Mouse (Mus musculus): ENCODE data around the gene Cyp2j7. TPM values are rescaled to one million over a fixed set of nuclear protein-coding genes. Genes with fewer than 3 reads are reported as not detected.
"Not testable (repeated sequence)": the region's sequence is repeated elsewhere in the genome, so short reads cannot be mapped to it uniquely, and the experiment has no call there.

Cyp2j7 gene
- polyA plus RNA-seq (2014; fragmentation: Nextera tagmentation; extraction: Ambion mirVana) = not detected in 2 replicates

GRCm38 (mm10) chr4:96236559-96236958 is at the start of gene Cyp2j7:
Cyp2j7 (minus strand) TSS chr4:96236659.
- Histone ChIP-seq H3K9ac (replicated peaks; ENCODE audit: low read depth, low read length) (no peak within 1 kb of the TSS), H3K27me3 (ENCODE audit: control insufficient read depth, insufficient read depth, low read length) (no peaks in the 10 kb centered on the region), H3K4me2 (ENCODE audit: low read depth, low read length) (no peak within 1 kb of the TSS), H3K36me3 (ENCODE audit: control insufficient read depth, insufficient read depth, low read length) (no peaks in the 10 kb centered on the region), H3K9me3 (ENCODE audit: control insufficient read depth, low read length) (no peaks in the 10 kb centered on the region), H3K4me1 (ENCODE audit: control insufficient read depth, insufficient read depth, low read length) (no peaks in the 10 kb centered on the region), H3K27ac (ENCODE audit: low read depth, low read length) (no peak within 1 kb of the TSS), H3K4me3 (ENCODE audit: low read depth, low read length) (no peak within 1 kb of the TSS)
- 89% methylated on average over 3 of the region's 3 CpGs for whole genome bisulfite sequencing
- ATAC-seq (ENCODE audit: low read depth) = no peak

- not testable (repeated sequence) for ATAC-seq (ENCODE audit: low read depth); H3K36me3 ChIP-seq (ENCODE audit: control insufficient read depth, insufficient read depth, low read length)
Observed at GRCm38 (mm10) chr4:96276896-96277295, 40.4 kb upstream of the Cyp2j7 start.

GRCm38 (mm10) chr4:96273907-96274306 is 37.4 kb upstream of the Cyp2j7 start:
- ATAC-seq (ENCODE audit: low read depth) = peak; percentile 79; the same call in 1 of the 2 replicates
- no peaks in the 10 kb centered on the region for H3K36me3 ChIP-seq (ENCODE audit: control insufficient read depth, insufficient read depth, low read length)
- H3K9me3 ChIP-seq (ENCODE audit: control insufficient read depth, low read length) = no peaks in the 10 kb centered on the region

More at GRCm38 (mm10) chr4:96276896-96277295, 40.4 kb upstream of the Cyp2j7 start:
- not testable (repeated sequence) for H3K4me1 ChIP-seq (ENCODE audit: control insufficient read depth, insufficient read depth, low read length); H3K4me3 ChIP-seq (ENCODE audit: low read depth, low read length); H3K27me3 ChIP-seq (ENCODE audit: control insufficient read depth, insufficient read depth, low read length); H3K9ac ChIP-seq (replicated peaks; ENCODE audit: low read depth, low read length); H3K27ac ChIP-seq (ENCODE audit: low read depth, low read length); H3K4me2 ChIP-seq (ENCODE audit: low read depth, low read length); H3K9me3 ChIP-seq (ENCODE audit: control insufficient read depth, low read length)
- 73% methylated on average over 1 of the region's 1 CpGs for WGBS

DNA sequence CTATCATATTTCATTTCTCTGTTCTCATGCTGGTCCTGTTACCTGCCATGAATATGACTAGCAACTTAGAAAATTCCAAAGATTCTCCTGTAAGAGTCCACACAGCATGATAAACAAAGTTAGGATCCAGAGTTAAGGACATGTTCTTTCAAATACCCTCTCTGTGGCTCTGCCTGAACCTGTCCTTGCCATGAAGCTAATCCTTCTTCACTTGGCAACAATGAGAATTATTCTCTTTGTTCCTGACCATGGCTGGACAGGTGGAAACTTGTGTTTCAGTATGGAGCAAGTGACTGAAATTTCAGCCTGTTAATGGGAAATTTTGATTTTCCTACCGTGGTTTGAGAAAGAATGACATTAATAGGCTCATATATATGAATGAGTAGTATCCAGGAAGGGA is 39.8 kb downstream of the Cyp2j7 start:
- Histone ChIP-seq H3K4me2 (ENCODE audit: low read depth, low read length) (no peak overlapping the region), H3K9ac (replicated peaks; ENCODE audit: low read depth, low read length) (no peak overlapping the region), H3K4me1 (ENCODE audit: control insufficient read depth, insufficient read depth, low read length) (no peaks in the 10 kb centered on the region), H3K9me3 (ENCODE audit: control insufficient read depth, low read length) (no peaks in the 10 kb centered on the region), H3K36me3 (ENCODE audit: control insufficient read depth, insufficient read depth, low read length) (no peaks in the 10 kb centered on the region), H3K27me3 (ENCODE audit: control insufficient read depth, insufficient read depth, low read length) (no peaks in the 10 kb centered on the region), H3K4me3 (ENCODE audit: low read depth, low read length) (no peak overlapping the region), H3K27ac (ENCODE audit: low read depth, low read length) (no peak overlapping the region)
- WGBS = 69% methylated on average over 1 of the region's 1 CpGs
- ATAC-seq (ENCODE audit: low read depth) = no peak

More at GRCm38 (mm10) chr4:96273907-96274306, 37.4 kb upstream of the Cyp2j7 start:
- Histone ChIP-seq H3K4me3 (ENCODE audit: low read depth, low read length) (no peak overlapping the region), H3K4me2 (ENCODE audit: low read depth, low read length) (no peak overlapping the region), H3K27ac (ENCODE audit: low read depth, low read length) (no peak overlapping the region), H3K27me3 (ENCODE audit: control insufficient read depth, insufficient read depth, low read length) (no peaks in the 10 kb centered on the region), H3K4me1 (ENCODE audit: control insufficient read depth, insufficient read depth, low read length) (no peaks in the 10 kb centered on the region), H3K9ac (replicated peaks; ENCODE audit: low read depth, low read length) (no peak overlapping the region)

- not testable (repeated sequence) for H3K4me2 ChIP-seq (ENCODE audit: low read depth, low read length); H3K27ac ChIP-seq (ENCODE audit: low read depth, low read length); H3K4me3 ChIP-seq (ENCODE audit: low read depth, low read length); H3K9me3 ChIP-seq (ENCODE audit: control insufficient read depth, low read length); H3K27me3 ChIP-seq (ENCODE audit: control insufficient read depth, insufficient read depth, low read length); H3K36me3 ChIP-seq (ENCODE audit: control insufficient read depth, insufficient read depth, low read length); ATAC-seq (ENCODE audit: low read depth); H3K4me1 ChIP-seq (ENCODE audit: control insufficient read depth, insufficient read depth, low read length); H3K9ac ChIP-seq (replicated peaks; ENCODE audit: low read depth, low read length)
- WGBS = 92% methylated on average over 5 of the region's 5 CpGs
Observed at GRCm38 (mm10) chr4:96189321-96189720, 47.1 kb downstream of the Cyp2j7 start.

GRCm38 (mm10) chr4:96188671-96189070 is 47.8 kb downstream of the Cyp2j7 start:
- not testable (repeated sequence) for H3K9me3 ChIP-seq (ENCODE audit: control insufficient read depth, low read length); H3K36me3 ChIP-seq (ENCODE audit: control insufficient read depth, insufficient read depth, low read length); H3K4me3 ChIP-seq (ENCODE audit: low read depth, low read length); H3K9ac ChIP-seq (replicated peaks; ENCODE audit: low read depth, low read length); H3K27me3 ChIP-seq (ENCODE audit: control insufficient read depth, insufficient read depth, low read length); H3K4me1 ChIP-seq (ENCODE audit: control insufficient read depth, insufficient read depth, low read length); H3K4me2 ChIP-seq (ENCODE audit: low read depth, low read length); H3K27ac ChIP-seq (ENCODE audit: low read depth, low read length); ATAC-seq (ENCODE audit: low read depth)
- 92% methylated on average over 2 of the region's 2 CpGs for WGBS

- H3K9ac ChIP-seq (replicated peaks; ENCODE audit: low read depth, low read length); H3K36me3 ChIP-seq (ENCODE audit: control insufficient read depth, insufficient read depth, low read length); H3K4me2 ChIP-seq (ENCODE audit: low read depth, low read length); ATAC-seq (ENCODE audit: low read depth); H3K4me1 ChIP-seq (ENCODE audit: control insufficient read depth, insufficient read depth, low read length); H3K27ac ChIP-seq (ENCODE audit: low read depth, low read length); H3K27me3 ChIP-seq (ENCODE audit: control insufficient read depth, insufficient read depth, low read length); H3K9me3 ChIP-seq (ENCODE audit: control insufficient read depth, low read length); H3K4me3 ChIP-seq (ENCODE audit: low read depth, low read length): not testable (repeated sequence)
- 93% methylated on average over 2 of the region's 2 CpGs for WGBS
Observed at GRCm38 (mm10) chr4:96188146-96188545, 48.3 kb downstream of the Cyp2j7 start.

DNA sequence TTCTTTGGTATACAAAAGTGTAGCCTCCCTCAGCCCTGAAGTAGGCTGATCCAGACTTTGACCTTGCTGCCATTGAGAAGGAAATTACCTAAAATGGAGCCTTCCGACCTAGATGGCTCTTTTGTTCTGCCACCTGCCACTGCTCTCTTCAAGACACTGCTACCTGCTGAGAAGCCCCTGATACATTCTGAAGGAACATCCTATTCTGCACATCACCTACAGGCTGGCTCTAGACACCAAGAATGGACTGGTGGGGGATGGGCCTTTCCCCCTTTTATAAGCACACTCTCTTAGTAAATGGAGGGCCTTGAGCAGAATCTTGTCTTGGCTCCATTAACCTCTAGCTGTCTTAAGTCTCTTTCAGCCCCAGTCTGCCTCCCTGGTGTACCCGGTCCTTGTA is 51.7 kb downstream of the Cyp2j7 start:
- H3K4me2 ChIP-seq (ENCODE audit: low read depth, low read length); H3K9me3 ChIP-seq (ENCODE audit: control insufficient read depth, low read length); H3K36me3 ChIP-seq (ENCODE audit: control insufficient read depth, insufficient read depth, low read length); H3K9ac ChIP-seq (replicated peaks; ENCODE audit: low read depth, low read length); H3K27ac ChIP-seq (ENCODE audit: low read depth, low read length); H3K4me1 ChIP-seq (ENCODE audit: control insufficient read depth, insufficient read depth, low read length); H3K27me3 ChIP-seq (ENCODE audit: control insufficient read depth, insufficient read depth, low read length); ATAC-seq (ENCODE audit: low read depth); H3K4me3 ChIP-seq (ENCODE audit: low read depth, low read length): not testable (repeated sequence)
- 88% methylated on average over 2 of the region's 2 CpGs for WGBS

GRCm38 (mm10) chr4:96162839-96163238 is 73.6 kb downstream of the Cyp2j7 start:
- ATAC-seq (ENCODE audit: low read depth) = no peak
- Histone ChIP-seq H3K27me3 (ENCODE audit: control insufficient read depth, insufficient read depth, low read length) (no peaks in the 10 kb centered on the region), H3K4me3 (ENCODE audit: low read depth, low read length) (no peak overlapping the region), H3K36me3 (ENCODE audit: control insufficient read depth, insufficient read depth, low read length) (no peaks in the 10 kb centered on the region), H3K4me2 (ENCODE audit: low read depth, low read length) (no peak overlapping the region), H3K9ac (replicated peaks; ENCODE audit: low read depth, low read length) (no peak overlapping the region), H3K27ac (ENCODE audit: low read depth, low read length) (no peak overlapping the region), H3K9me3 (ENCODE audit: control insufficient read depth, low read length) (no peaks in the 10 kb centered on the region), H3K4me1 (ENCODE audit: control insufficient read depth, insufficient read depth, low read length) (no peaks in the 10 kb centered on the region)
- WGBS = 91% methylated on average over 1 of the region's 1 CpGs

- Histone ChIP-seq H3K27me3 (ENCODE audit: control insufficient read depth, insufficient read depth, low read length) (no peaks in the 10 kb centered on the region), H3K27ac (ENCODE audit: low read depth, low read length) (no peak overlapping the region), H3K4me2 (ENCODE audit: low read depth, low read length) (no peak overlapping the region), H3K4me1 (ENCODE audit: control insufficient read depth, insufficient read depth, low read length) (no peaks in the 10 kb centered on the region), H3K9ac (replicated peaks; ENCODE audit: low read depth, low read length) (no peak overlapping the region), H3K4me3 (ENCODE audit: low read depth, low read length) (no peak overlapping the region), H3K9me3 (ENCODE audit: control insufficient read depth, low read length) (no peaks in the 10 kb centered on the region), H3K36me3 (ENCODE audit: control insufficient read depth, insufficient read depth, low read length) (no peaks in the 10 kb centered on the region)
- 93% methylated on average over 1 of the region's 1 CpGs for WGBS
- no peak for ATAC-seq (ENCODE audit: low read depth)
Observed at GRCm38 (mm10) chr4:96161575-96161974, 74.9 kb downstream of the Cyp2j7 start.
